In genomic region chr5:136442238-136443187, GRCm38 (mm10) we compare ENCODE assay signal across 9 mouse cellular contexts.
DNase-seq lines count a peak whose midpoint lies in the region; ATAC-seq and TF ChIP-seq lines count a peak whose summit lies in the region.
"Had no signal": no experiment of that assay in that cellular context is flagged by ENCODE, and none has a peak within 500 bp of the region (broad histone marks: within the 10 kb centered on the region; RNA-seq: fewer than 3 reads in every experiment).

No protein-coding gene starts in this region.

- TF ChIP-seq CTCF in left cerebral cortex, adult 2 months (IDR thresholded peaks at IDR 0.05) = no peak

- DNase-seq in gastrocnemius, postnatal 25 days = peak; percentile 24
- DNase-seq in gastrocnemius, postnatal 4 days (ENCODE audit: low spot score in 2 of 2) = no peak
- peak; percentile 47 to 53 for DNase-seq in B cell, adult 2 months
- no peak for DNase-seq in midbrain, embryonic 14.5 days
- DNase-seq in left cerebral cortex, adult 2 months (ENCODE audit: extremely low spot score in 1 of 2, low spot score in 2 of 2) = no peak
- no peak for DNase-seq in left cerebral cortex, adult 11 months (ENCODE audit: low spot score)
- DNase-seq in left cerebral cortex, postnatal 14 days (ENCODE audit: low spot score in 2 of 2) = no peak

- no peaks in the 10 kb centered on the region for H3K27me3 ChIP-seq in heart, embryonic 16.5 days (ENCODE audit: control insufficient read depth, insufficient read depth, low read length)
- no peaks in the 10 kb centered on the region for H3K27me3 ChIP-seq in midbrain, embryonic 14.5 days (ENCODE audit: control insufficient read depth, insufficient read depth, low read length)
- H3K27me3 ChIP-seq: megakaryocyte, embryonic 14.5 days had no signal

- intact Hi-C loops in left cerebral cortex, adult 2 months (cut with DNase I) = no loop called here
- intact Hi-C loops in left cerebral cortex, postnatal 14 days (cut with DNase I) = no loop called here

- H3K4me2 ChIP-seq in heart, embryonic 16.5 days (ENCODE audit: low read depth, low read length) = no peak overlapping the region
- H3K4me2 ChIP-seq in midbrain, embryonic 14.5 days (ENCODE audit: low read length) = no peak overlapping the region

- no peaks in the 10 kb centered on the region for H3K9me3 ChIP-seq in heart, embryonic 16.5 days (replicated peaks; ENCODE audit: control insufficient read depth, low read length)
- no peaks in the 10 kb centered on the region for H3K9me3 ChIP-seq in midbrain, embryonic 14.5 days (ENCODE audit: control insufficient read depth, low read length)
- H3K9me3 ChIP-seq: megakaryocyte, embryonic 14.5 days had no signal

- ATAC-seq in heart, embryonic 16.5 days (replicated peaks; ENCODE audit: extremely low read depth, insufficient read depth, low FRiP score) = peak; percentile 50
- ATAC-seq in midbrain, embryonic 14.5 days (ENCODE audit: low FRiP score, low TSS enrichment) = no peak

- 47% methylated on average over 11 of the region's 11 CpGs for WGBS in heart, embryonic 16.5 days
- 61% methylated on average over 11 of the region's 11 CpGs for WGBS in midbrain, embryonic 14.5 days

- H3K9ac ChIP-seq in heart, embryonic 16.5 days (ENCODE audit: low read length) = no peak overlapping the region
- H3K9ac ChIP-seq in midbrain, embryonic 14.5 days (replicated peaks; ENCODE audit: low read length) = no peak overlapping the region

- H3K4me1 ChIP-seq in heart, embryonic 16.5 days (ENCODE audit: control insufficient read depth, insufficient read depth, low read length) = peaks cover 36% of the 10 kb centered on the region
- H3K4me1 ChIP-seq in midbrain, embryonic 14.5 days (ENCODE audit: control insufficient read depth, insufficient read depth, low read length) = peaks cover 6% of the 10 kb centered on the region; the same call in 1 of the 2 replicates

- H3K4me3 ChIP-seq in heart, embryonic 16.5 days (ENCODE audit: low read length) = no peak overlapping the region
- H3K4me3 ChIP-seq in midbrain, embryonic 14.5 days (replicated peaks; ENCODE audit: low read depth, low read length) = no peak overlapping the region
- H3K4me3 ChIP-seq in left cerebral cortex, adult 2 months = no peak overlapping the region
- H3K4me3 ChIP-seq: megakaryocyte, embryonic 14.5 days had no signal

- peak overlapping the region; percentile 58; the same call in 1 of the 2 replicates for H3K27ac ChIP-seq in heart, embryonic 16.5 days (ENCODE audit: low read length)
- peak overlapping the region; percentile 26; the same call in 1 of the 2 replicates for H3K27ac ChIP-seq in midbrain, embryonic 14.5 days (replicated peaks; ENCODE audit: low read depth, low read length)
- H3K27ac ChIP-seq in left cerebral cortex, adult 2 months = no peak overlapping the region

- H3K36me3 ChIP-seq in heart, embryonic 16.5 days (ENCODE audit: control insufficient read depth, insufficient read depth) = no peaks in the 10 kb centered on the region
- H3K36me3 ChIP-seq in midbrain, embryonic 14.5 days (ENCODE audit: control insufficient read depth, insufficient read depth, low read length) = no peaks in the 10 kb centered on the region

Comparison
In these comparisons a context has a peak if more than half of its experiments do, and no peak if none do; other contexts are left out.
1. DNase-seq: peak in gastrocnemius, postnatal 25 days (single experiment) and B cell, adult 2 months (2 of 2); none in gastrocnemius, postnatal 4 days (0 of 2), midbrain, embryonic 14.5 days (single experiment), left cerebral cortex, adult 2 months (0 of 2), left cerebral cortex, adult 11 months (single experiment) and left cerebral cortex, postnatal 14 days (0 of 2).